Mouse (Mus musculus): ENCODE measurements around the gene Xlr3c. TPM values are rescaled to one million over a fixed set of nuclear protein-coding genes. Genes with fewer than 3 reads are reported as not detected.
A peak's percentile ranks its signal among the peaks of the same experiment; 100 is the strongest.
"Not testable (repeated sequence)": the region's sequence is repeated elsewhere in the genome, so short reads cannot be mapped to it uniquely, and the experiment has no call there.

The Xlr3c gene
- not detected in 2 replicates for total RNA-seq (2015)
- total RNA-seq (2017) = not detected in 2 replicates

- ATAC-seq (replicated peaks; ENCODE audit: poor library complexity) = not testable (repeated sequence)
Observed at GRCm38 (mm10) chrX:73265270-73265669, at the start of gene Xlr3c. Gene Xlr3c, minus strand, starts transcription at chrX:73265390.

GRCm38 (mm10) chrX:73312522-73312921 lies 47.3 kb upstream of the Xlr3c start:
- peak; percentile 75 for ATAC-seq (replicated peaks; ENCODE audit: poor library complexity)

GRCm38 (mm10) chrX:73295745-73296144 lies 30.6 kb upstream of the Xlr3c start:
- not testable (repeated sequence) for ATAC-seq (replicated peaks; ENCODE audit: poor library complexity)

- ATAC-seq (replicated peaks; ENCODE audit: poor library complexity) = not testable (repeated sequence)
Observed at GRCm38 (mm10) chrX:73292876-73293275, 27.7 kb upstream of the Xlr3c start, which contains the start of the genes Xlr5a and Xlr5c. Gene Xlr5a, minus strand, starts transcription at chrX:73292976. Gene Xlr5c, minus strand, starts transcription at chrX:73292976.

DNA sequence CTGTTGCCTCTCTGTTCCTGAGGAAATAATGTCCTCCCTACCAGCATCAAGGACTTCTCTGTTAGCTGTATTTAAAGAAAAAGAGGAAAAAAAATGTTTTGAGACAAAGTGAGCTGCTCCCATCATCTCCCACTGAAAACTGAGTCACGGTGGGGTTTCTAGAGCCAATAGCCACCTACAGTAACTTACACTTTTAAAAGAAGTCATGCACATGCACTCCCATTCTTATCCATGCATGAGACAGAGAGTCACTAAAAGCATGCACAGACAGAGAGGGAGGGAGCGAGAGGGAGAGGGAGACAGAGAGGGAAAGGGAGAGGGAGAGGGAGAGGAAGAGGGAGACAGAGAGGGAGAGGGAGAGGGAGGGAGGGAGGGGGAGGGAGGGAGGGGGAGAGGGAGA lies 2.8 kb downstream of the Xlr3c start:
- ATAC-seq (replicated peaks; ENCODE audit: poor library complexity) = not testable (repeated sequence)

- ATAC-seq (replicated peaks; ENCODE audit: poor library complexity) = not testable (repeated sequence)
Observed at GRCm38 (mm10) chrX:73242821-73243325, 22.3 kb downstream of the Xlr3c start, which contains the start of gene Xlr4c. Gene Xlr4c, minus strand, starts transcription at chrX:73243130.

DNA sequence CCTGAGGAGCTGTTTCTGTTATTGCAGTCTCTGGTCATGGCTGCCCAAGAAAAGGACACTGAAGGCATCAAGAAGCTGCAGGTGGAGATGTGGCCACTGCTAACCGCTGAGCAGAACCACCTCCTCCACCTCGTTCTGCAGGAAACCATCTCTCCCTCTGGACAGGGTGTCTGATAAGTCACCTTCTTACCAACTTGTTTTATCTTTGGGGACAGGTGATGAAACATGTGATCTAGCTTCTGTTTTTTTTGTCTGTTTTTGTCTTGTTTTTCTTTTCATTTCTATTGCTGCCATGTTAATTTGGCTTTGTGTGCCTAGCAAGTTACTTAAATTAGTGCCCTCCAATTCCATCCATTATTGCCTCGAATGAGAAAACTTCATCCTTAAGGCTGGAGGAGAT lies 35.9 kb downstream of the Xlr3c start:
- ATAC-seq (replicated peaks; ENCODE audit: poor library complexity) = no peak

GRCm38 (mm10) chrX:73228606-73229214 lies 36.5 kb downstream of the Xlr3c start:
- peak; percentile 56 for ATAC-seq (replicated peaks; ENCODE audit: poor library complexity)

- ATAC-seq (replicated peaks; ENCODE audit: poor library complexity) = peak; percentile 92
Observed at GRCm38 (mm10) chrX:73227914-73228605, 37.1 kb downstream of the Xlr3c start, which contains the start of gene F8a. Gene F8a, plus strand, starts transcription at chrX:73228291.

GRCm38 (mm10) chrX:73225365-73225764 lies 39.8 kb downstream of the Xlr3c start:
- ATAC-seq (replicated peaks; ENCODE audit: poor library complexity) = no peak

GRCm38 (mm10) chrX:73213819-73214564 lies 51.2 kb downstream of the Xlr3c start, which contains the start of gene Xlr4b:
Gene Xlr4b, plus strand, starts transcription at chrX:73214333.
- peak; percentile 34; the same call in 1 of the 2 replicates for ATAC-seq (replicated peaks; ENCODE audit: poor library complexity)

Other genes starting within 250 kb of the Xlr3c start
- gene Pnma5, start 228.3 kb downstream of the Xlr3c start, total RNA-seq (2015) = not detected in 2 replicates
- gene Pnma5, start 228.3 kb downstream of the Xlr3c start, total RNA-seq (2017) = not detected in 2 replicates
- not detected in 2 replicates for gene Pnma3, start 200.6 kb downstream of the Xlr3c start, total RNA-seq (2015)
- gene Pnma3, start 200.6 kb downstream of the Xlr3c start, total RNA-seq (2017) = not detected in 2 replicates
- 15.1 and 18.9 TPM in 2 replicates for gene Xlr4a, start 182.9 kb downstream of the Xlr3c start, total RNA-seq (2015)
- 11.6 and 18.2 TPM in 2 replicates for gene Xlr4a, start 182.9 kb downstream of the Xlr3c start, total RNA-seq (2017)
- 0.93 and 3.3 TPM in 2 replicates for gene Xlr3a, start 168.3 kb downstream of the Xlr3c start, total RNA-seq (2015)
- gene Xlr3a, start 168.3 kb downstream of the Xlr3c start, total RNA-seq (2017) = 0.50 and 1.6 TPM in 2 replicates
- not detected in 2 replicates for gene Gm14685, start 148.3 kb downstream of the Xlr3c start, total RNA-seq (2015)
- gene Gm14685, start 148.3 kb downstream of the Xlr3c start, total RNA-seq (2017) = not detected in 2 replicates
- gene Xlr5b, start 116.6 kb downstream of the Xlr3c start, total RNA-seq (2015) = not detected in 2 replicates
- gene Xlr5b, start 116.6 kb downstream of the Xlr3c start, total RNA-seq (2017) = not detected in 2 replicates
- not detected in 2 replicates for gene DXBay18, start 115.9 kb downstream of the Xlr3c start, total RNA-seq (2015)
- gene DXBay18, start 115.9 kb downstream of the Xlr3c start, total RNA-seq (2017) = not detected in 2 replicates
- not detected in 2 replicates for gene Spin2d, start 88.4 kb downstream of the Xlr3c start, total RNA-seq (2015)
- not detected in 2 replicates for gene Spin2d, start 88.4 kb downstream of the Xlr3c start, total RNA-seq (2017)
- 7.7 and 8.5 TPM in 2 replicates for gene Xlr3b, start 73.2 kb downstream of the Xlr3c start, total RNA-seq (2015)
- gene Xlr3b, start 73.2 kb downstream of the Xlr3c start, total RNA-seq (2017) = 6.2 and 8.8 TPM in 2 replicates
- 16.7 and 22.3 TPM in 2 replicates for gene Xlr4b, start 51.1 kb downstream of the Xlr3c start, total RNA-seq (2015)
- gene Xlr4b, start 51.1 kb downstream of the Xlr3c start, total RNA-seq (2017) = 15.1 and 18.7 TPM in 2 replicates
- gene F8a, start 37.1 kb downstream of the Xlr3c start, total RNA-seq (2015) = 4.1 and 5.6 TPM in 2 replicates
- gene F8a, start 37.1 kb downstream of the Xlr3c start, total RNA-seq (2017) = 2.6 and 2.8 TPM in 2 replicates
- 4.2 and 16.7 TPM in 2 replicates for gene Xlr4c, start 22.3 kb downstream of the Xlr3c start, total RNA-seq (2015)
- 10.1 and 11.2 TPM in 2 replicates for gene Xlr4c, start 22.3 kb downstream of the Xlr3c start, total RNA-seq (2017)
- not detected in 2 replicates for gene Xlr5a, start 27.6 kb upstream of the Xlr3c start, total RNA-seq (2015)
- not detected in 2 replicates for gene Xlr5a, start 27.6 kb upstream of the Xlr3c start, total RNA-seq (2017)
- not detected in 2 replicates for gene Xlr5c, start 27.6 kb upstream of the Xlr3c start, total RNA-seq (2015)
- gene Xlr5c, start 27.6 kb upstream of the Xlr3c start, total RNA-seq (2017) = not detected in 2 replicates
- gene Gm45015, start 71.5 kb upstream of the Xlr3c start, total RNA-seq (2015) = not detected in 2 replicates
- not detected in 2 replicates for gene Gm45015, start 71.5 kb upstream of the Xlr3c start, total RNA-seq (2017)
- gene Zfp275, start 77.2 kb upstream of the Xlr3c start, total RNA-seq (2015) = 9.1 and 10.4 TPM in 2 replicates
- 6.0 and 8.8 TPM in 2 replicates for gene Zfp275, start 77.2 kb upstream of the Xlr3c start, total RNA-seq (2017)
- gene Gm18336, start 133.3 kb upstream of the Xlr3c start, total RNA-seq (2015) = not detected in 2 replicates
- gene Gm18336, start 133.3 kb upstream of the Xlr3c start, total RNA-seq (2017) = not detected in 2 replicates
- gene Zfp92, start 145.7 kb upstream of the Xlr3c start, total RNA-seq (2015) = not detected in 2 replicates
- 0.14 TPM in 1 of 2 replicates, not detected in the other for gene Zfp92, start 145.7 kb upstream of the Xlr3c start, total RNA-seq (2017)
- not detected in 2 replicates for gene Trex2, start 170.0 kb upstream of the Xlr3c start, total RNA-seq (2015)
- not detected in 2 replicates for gene Trex2, start 170.0 kb upstream of the Xlr3c start, total RNA-seq (2017)
- 27.1 and 34.7 TPM in 2 replicates for gene Haus7, start 193.7 kb upstream of the Xlr3c start, total RNA-seq (2015)
- 48.9 and 63.1 TPM in 2 replicates for gene Haus7, start 193.7 kb upstream of the Xlr3c start, total RNA-seq (2017)
- 1.3 and 1.4 TPM in 2 replicates for gene Bgn, start 218.2 kb upstream of the Xlr3c start, total RNA-seq (2015)
- 0.30 TPM in 1 of 2 replicates, not detected in the other for gene Bgn, start 218.2 kb upstream of the Xlr3c start, total RNA-seq (2017)
- not detected in 2 replicates for gene Atp2b3, start 237.7 kb upstream of the Xlr3c start, total RNA-seq (2015)
- not detected in 2 replicates for gene Atp2b3, start 237.7 kb upstream of the Xlr3c start, total RNA-seq (2017)

Measured in megakaryocyte progenitor cell, adult 5-6 weeks (primary cell).